Mouse (Mus musculus) CD8-positive naive resting alpha-beta T cell, adult 2 months (primary cell): Measurements from ENCODE around the gene Ap5z1.

Experiments used
- DNase-seq, 2 experiments: peaks; one replicate each; pipeline ENCODE4 v3.0.0; 2022; ENCODE audit warnings: low read depth in 2 of 2, low spot score in 2 of 2

The Ap5z1 gene

GRCm38 (mm10) chr5:142439911-142440432, 23.8 kb upstream of the Ap5z1 start:
- peak; percentile 36 to 38 for DNase-seq

GRCm38 (mm10) chr5:142440451-142441147, 23.1 kb upstream of the Ap5z1 start:
- peak; percentile 84 to 86 for DNase-seq

GRCm38 (mm10) chr5:142441332-142442044, 22.3 kb upstream of the Ap5z1 start:
- DNase-seq = peak; percentile 31 to 33

- no peak for DNase-seq
These were observed 21.7 kb upstream of the Ap5z1 start for GRCm38 (mm10) chr5:142442045-142442440.

- no peak for DNase-seq
These were observed 20.2 kb upstream of the Ap5z1 start for GRCm38 (mm10) chr5:142443514-142443913.

GRCm38 (mm10) chr5:142443994-142444393, 19.8 kb upstream of the Ap5z1 start:
- DNase-seq = no peak

GRCm38 (mm10) chr5:142444791-142445531, 18.8 kb upstream of the Ap5z1 start:
- no peak for DNase-seq

- DNase-seq = no peak
These were observed 18.0 kb upstream of the Ap5z1 start for GRCm38 (mm10) chr5:142445709-142446108.

GRCm38 (mm10) chr5:142448076-142448475, 15.7 kb upstream of the Ap5z1 start:
- peak; percentile 88 to 94 for DNase-seq

GRCm38 (mm10) chr5:142448623-142449022, 15.1 kb upstream of the Ap5z1 start:
- no peak for DNase-seq

- no peak for DNase-seq
These were observed 12.9 kb upstream of the Ap5z1 start for GRCm38 (mm10) chr5:142450846-142451245.

GRCm38 (mm10) chr5:142451759-142452158, 12.0 kb upstream of the Ap5z1 start:
- no peak for DNase-seq

- DNase-seq = no peak
These were observed 10.0 kb upstream of the Ap5z1 start for GRCm38 (mm10) chr5:142453742-142454141.

GRCm38 (mm10) chr5:142456318-142456717, 7.4 kb upstream of the Ap5z1 start:
- DNase-seq = no peak

- DNase-seq = no peak
These were observed 6.4 kb upstream of the Ap5z1 start for GRCm38 (mm10) chr5:142457345-142457744.

- no peak for DNase-seq
These were observed 4.8 kb upstream of the Ap5z1 start for GRCm38 (mm10) chr5:142458791-142459557.

GRCm38 (mm10) chr5:142459834-142460233, 3.9 kb upstream of the Ap5z1 start:
- DNase-seq = no peak

- no peak for DNase-seq
These were observed 1.7 kb upstream of the Ap5z1 start for GRCm38 (mm10) chr5:142461942-142462640.

- no peak for DNase-seq
These were observed 1.1 kb upstream of the Ap5z1 start for GRCm38 (mm10) chr5:142462641-142462948.

- no peak for DNase-seq
These were observed 733 bp upstream of the Ap5z1 start for GRCm38 (mm10) chr5:142463011-142463410.
